7 mouse cellular contexts compared by ENCODE assay signal in genomic region chr13:47015195-47015501, GRCm38 (mm10). TPM values are rescaled to one million over a fixed set of nuclear protein-coding genes. Genes with fewer than 3 reads are reported as not detected.
DNase-seq lines count a peak whose midpoint lies in the region; ATAC-seq lines count a peak whose summit lies in the region.

No protein-coding gene starts in this region.

- no peak for ATAC-seq in megakaryocyte, adult 5-6 weeks (ENCODE audit: poor library complexity, severe bottlenecking)
- no peak for ATAC-seq in heart, embryonic 16.5 days (replicated peaks; ENCODE audit: extremely low read depth, insufficient read depth, low FRiP score)
- ATAC-seq in liver, embryonic 12.5 days = no peak
- no peak for ATAC-seq in stomach, embryonic 16.5 days (ENCODE audit: insufficient read depth, low FRiP score)

- peak overlapping the region; percentile 100 for H3K4me2 ChIP-seq in heart, embryonic 16.5 days (ENCODE audit: low read depth, low read length)
- peak overlapping the region; percentile 90 for H3K4me2 ChIP-seq in liver, embryonic 12.5 days
- peak overlapping the region; percentile 100 for H3K4me2 ChIP-seq in stomach, embryonic 16.5 days (ENCODE audit: low read depth, low read length)

- 70% methylated on average over 5 of the region's 5 CpGs for WGBS in heart, embryonic 16.5 days
- 81% methylated on average over 5 of the region's 5 CpGs for WGBS in liver, embryonic 12.5 days (ENCODE audit: insufficient replicate concordance)
- WGBS in stomach, embryonic 16.5 days = 74% methylated on average over 5 of the region's 5 CpGs

- peak overlapping the region; percentile 93 for H3K4me3 ChIP-seq in megakaryocyte, embryonic 14.5 days (replicated peaks)
- H3K4me3 ChIP-seq in heart, embryonic 16.5 days (ENCODE audit: low read length) = peak overlapping the region; percentile 70
- peak overlapping the region; percentile 55; the same call in 1 of the 2 replicates for H3K4me3 ChIP-seq in liver, embryonic 12.5 days
- peak overlapping the region; percentile 62 for H3K4me3 ChIP-seq in stomach, embryonic 16.5 days (replicated peaks; ENCODE audit: low read length)

- no peaks in the 10 kb centered on the region for H3K36me3 ChIP-seq in megakaryocyte, embryonic 14.5 days (replicated peaks; ENCODE audit: low read length)
- H3K36me3 ChIP-seq in heart, embryonic 16.5 days (ENCODE audit: control insufficient read depth, insufficient read depth) = no peaks in the 10 kb centered on the region
- no peaks in the 10 kb centered on the region for H3K36me3 ChIP-seq in liver, embryonic 12.5 days
- no peaks in the 10 kb centered on the region for H3K36me3 ChIP-seq in stomach, embryonic 16.5 days (ENCODE audit: control insufficient read depth, insufficient read depth, low read length)

- H3K9me3 ChIP-seq in megakaryocyte, embryonic 14.5 days = peaks cover 17% of the 10 kb centered on the region
- H3K9me3 ChIP-seq in heart, embryonic 16.5 days (replicated peaks; ENCODE audit: control insufficient read depth, low read length) = peaks cover 10% of the 10 kb centered on the region
- no peaks in the 10 kb centered on the region for H3K9me3 ChIP-seq in liver, embryonic 12.5 days (replicated peaks)
- peaks cover 7% of the 10 kb centered on the region; the same call in 1 of the 2 replicates for H3K9me3 ChIP-seq in stomach, embryonic 16.5 days (replicated peaks; ENCODE audit: control insufficient read depth, low read length)

- intact Hi-C loops in left cerebral cortex, postnatal 36 days (cut with DNase I) = loop anchor here (2.0 to 10.0 kb wide), 3 partner anchors 84 to 290 kb away; partner anchors contain the start of gene Nup153

- H3K9ac ChIP-seq in heart, embryonic 16.5 days (ENCODE audit: low read length) = peak overlapping the region; percentile 84
- H3K9ac ChIP-seq in liver, embryonic 12.5 days = no peak overlapping the region
- peak overlapping the region; percentile 78 for H3K9ac ChIP-seq in stomach, embryonic 16.5 days (ENCODE audit: low read length)

- H3K4me1 ChIP-seq in megakaryocyte, embryonic 14.5 days = peaks cover 26% of the 10 kb centered on the region
- peaks cover 9% of the 10 kb centered on the region; the same call in 1 of the 2 replicates for H3K4me1 ChIP-seq in heart, embryonic 16.5 days (ENCODE audit: control insufficient read depth, insufficient read depth, low read length)
- H3K4me1 ChIP-seq in liver, embryonic 12.5 days = peaks cover 14% of the 10 kb centered on the region
- H3K4me1 ChIP-seq in stomach, embryonic 16.5 days (ENCODE audit: control insufficient read depth, insufficient read depth, low read length) = 0 out of 2 replicates have a peak, but pooled peaks cover 6% of the 10 kb centered on the region

- peaks cover 14% of the 10 kb centered on the region for H3K27me3 ChIP-seq in megakaryocyte, embryonic 14.5 days (replicated peaks)
- no peaks in the 10 kb centered on the region for H3K27me3 ChIP-seq in heart, embryonic 16.5 days (ENCODE audit: control insufficient read depth, insufficient read depth, low read length)
- H3K27me3 ChIP-seq in liver, embryonic 12.5 days (replicated peaks) = peaks cover 31% of the 10 kb centered on the region
- H3K27me3 ChIP-seq in stomach, embryonic 16.5 days (ENCODE audit: control insufficient read depth, insufficient read depth, low read length) = 0 out of 2 replicates have a peak, but pooled peaks cover 3% of the 10 kb centered on the region

- no peak for DNase-seq in right cerebral cortex, postnatal 25 days
- DNase-seq in left cerebral cortex, postnatal 36 days (ENCODE audit: low spot score in 2 of 2) = no peak

- no peak overlapping the region for H3K27ac ChIP-seq in heart, embryonic 16.5 days (ENCODE audit: low read length)
- H3K27ac ChIP-seq in liver, embryonic 12.5 days = no peak overlapping the region
- H3K27ac ChIP-seq in stomach, embryonic 16.5 days (ENCODE audit: low read length) = no peak overlapping the region

RNA-seq across cellular contexts. Expression of gene Nhlrc1, which starts 0.5 kb away (rescaled TPM):
- polyA plus RNA-seq in megakaryocyte, embryonic 14.5 days (2012; ENCODE audit: insufficient read depth, low replicate concordance) = 0.87 TPM in 1 of 2 replicates, not detected in the other
- 0.07 and 0.14 TPM in 2 replicates for total RNA-seq in megakaryocyte, adult 5-6 weeks (2015)
- 0.28 and 0.70 TPM in 2 replicates for total RNA-seq in megakaryocyte, adult 5-6 weeks (2017)
- 4.4 and 4.7 TPM in 2 replicates for polyA plus RNA-seq in heart, embryonic 16.5 days (2015; fragmentation: Nextera tagmentation; extraction: Ambion mirVana)
- 0.90 and 1.0 TPM in 2 replicates for polyA plus RNA-seq in liver, embryonic 12.5 days (2016; fragmentation: Nextera tagmentation; extraction: Ambion mirVana)
- polyA plus RNA-seq in stomach, embryonic 16.5 days (2015; fragmentation: Nextera tagmentation; extraction: Ambion mirVana) = 2.9 and 4.0 TPM in 2 replicates
- total RNA-seq in left cerebral cortex, postnatal 36 days (2021) = 10 to 100 TPM; 16.0 to 18.2 TPM

RNA-seq across cellular contexts. Expression of gene Kdm1b, which starts 28.2 kb away (rescaled TPM):
- polyA plus RNA-seq in megakaryocyte, embryonic 14.5 days (2012; ENCODE audit: insufficient read depth, low replicate concordance) = 0.45 and 1.2 TPM in 2 replicates
- 9.7 and 10.0 TPM in 2 replicates for total RNA-seq in megakaryocyte, adult 5-6 weeks (2015)
- 9.6 and 11.3 TPM in 2 replicates for total RNA-seq in megakaryocyte, adult 5-6 weeks (2017)
- 7.8 and 9.9 TPM in 2 replicates for polyA plus RNA-seq in heart, embryonic 16.5 days (2015; fragmentation: Nextera tagmentation; extraction: Ambion mirVana)
- polyA plus RNA-seq in liver, embryonic 12.5 days (2016; fragmentation: Nextera tagmentation; extraction: Ambion mirVana) = 4.1 and 4.8 TPM in 2 replicates
- polyA plus RNA-seq in stomach, embryonic 16.5 days (2015; fragmentation: Nextera tagmentation; extraction: Ambion mirVana) = 16.4 and 17.1 TPM in 2 replicates
- 1 to 10 TPM; 7.7 to 9.9 TPM for total RNA-seq in left cerebral cortex, postnatal 36 days (2021)

RNA-seq across cellular contexts. Expression of gene Tpmt, which starts 29.4 kb away (rescaled TPM):
- polyA plus RNA-seq in megakaryocyte, embryonic 14.5 days (2012; ENCODE audit: insufficient read depth, low replicate concordance) = not detected in 2 replicates
- 7.0 and 9.8 TPM in 2 replicates for total RNA-seq in megakaryocyte, adult 5-6 weeks (2015)
- total RNA-seq in megakaryocyte, adult 5-6 weeks (2017) = 8.6 TPM in 2 replicates
- polyA plus RNA-seq in heart, embryonic 16.5 days (2015; fragmentation: Nextera tagmentation; extraction: Ambion mirVana) = 10.1 and 12.9 TPM in 2 replicates
- 10.0 and 10.1 TPM in 2 replicates for polyA plus RNA-seq in liver, embryonic 12.5 days (2016; fragmentation: Nextera tagmentation; extraction: Ambion mirVana)
- 18.9 and 19.8 TPM in 2 replicates for polyA plus RNA-seq in stomach, embryonic 16.5 days (2015; fragmentation: Nextera tagmentation; extraction: Ambion mirVana)
- 1 to 10 TPM; 9.7 to 10.0 TPM for total RNA-seq in left cerebral cortex, postnatal 36 days (2021)

Comparison
In these comparisons a context has a peak if more than half of its experiments do, and no peak if none do; other contexts are left out.
1. RNA of gene Tpmt, which starts 29.4 kb away (polyA plus RNA-seq): 18.9 to 19.8 TPM in stomach, embryonic 16.5 days, 10.1 to 12.9 TPM in heart, embryonic 16.5 days and 10.0 to 10.1 TPM in liver, embryonic 12.5 days; not detected in megakaryocyte, embryonic 14.5 days; every median in the first group is over 10 times any median in the second.
2. Peak in every context shown above with its lines, with median percentiles within 50 percentile points of each other: H3K4me3 ChIP-seq and H3K4me2 ChIP-seq.